Mouse (Mus musculus) liver, embryonic 11.5 days (tissue): ENCODE measurements around the gene Spaca3. TPM values are rescaled to one million over a fixed set of nuclear protein-coding genes. Genes with fewer than 3 reads are reported as not detected.

Experiments
- ATAC-seq: fragments of 200-750 bp; cut with Nextera tagmentation; replicated peaks from 2 replicates; pipeline ENCODE4 v1.8.0; 2017; ENCODE audit warnings: moderate number of reproducible peaks, mild to moderate bottlenecking, moderate TSS enrichment, moderate library complexity; ENCODE audit not compliant: low FRiP score
- DNase-seq: peaks from one replicate; pipeline ENCODE4 v3.0.0-alpha.2; 2017; ENCODE audit warnings: low spot score
- H3K27ac ChIP-seq: fragments of 300-500 bp; sonication (generic); 2 replicates; pipeline ENCODE4 v1.5.1; 2014; ENCODE audit warnings: mild to moderate bottlenecking, low read depth, low read length, control low read depth
- H3K27me3 ChIP-seq: fragments of 300-500 bp; sonication (generic); replicated peaks from 2 replicates; pipeline ENCODE4 v1.6.1; 2014; ENCODE audit warnings: low read length, mixed read lengths; ENCODE audit not compliant: control insufficient read depth, insufficient read depth
- H3K36me3 ChIP-seq: fragments of 300-500 bp; sonication (generic); 2 replicates; pipeline ENCODE4 v1.6.1; 2014; ENCODE audit warnings: mild to moderate bottlenecking, low read length, moderate library complexity, mixed read lengths; ENCODE audit not compliant: control insufficient read depth, insufficient read depth
- H3K4me1 ChIP-seq: fragments of 300-500 bp; sonication (generic); replicated peaks from 2 replicates; pipeline ENCODE4 v1.6.1; 2014; ENCODE audit warnings: low read length, mixed read lengths; ENCODE audit not compliant: control insufficient read depth, insufficient read depth
- H3K4me2 ChIP-seq: fragments of 300-500 bp; sonication (generic); 2 replicates; pipeline ENCODE4 v1.6.1; 2014; ENCODE audit warnings: mild to moderate bottlenecking, control low read depth, moderate library complexity
- H3K4me3 ChIP-seq: fragments of 300-500 bp; sonication (generic); 2 replicates; pipeline ENCODE4 v1.5.1; 2014; ENCODE audit warnings: low read depth, low read length, control low read depth
- H3K9ac ChIP-seq: fragments of 300-500 bp; sonication (generic); 2 replicates; pipeline ENCODE4 v1.6.1; 2014; ENCODE audit warnings: low read depth, low read length, control low read depth
- H3K9me3 ChIP-seq: fragments of 300-500 bp; sonication (generic); 2 replicates; pipeline ENCODE4 v1.6.1; 2016; ENCODE audit warnings: low read length, inconsistent platforms, mixed read lengths; ENCODE audit not compliant: control insufficient read depth
- WGBS: fragments of 180-500 bp; shearing (Covaris S2); extraction: QIAGEN DNeasy Blood & Tissue Kit; methylation state at CpG from one replicate; pipeline ENCODE4 v1.1.7; 2014; 5-methylcytosine and 5-hydroxymethylcytosine counted together
- polyA plus RNA-seq: library from polyadenylated mRNA; unstranded; fragments of >200 nt; fragmentation: Nextera tagmentation; extraction: Ambion mirVana; gene quantifications from 2 replicates; pipeline ENCODE4 v1.2.1, GENCODE M21; 2014

The Spaca3 gene
- polyA plus RNA-seq, 1 experiment from 2014 or later, result not detected

DNA sequence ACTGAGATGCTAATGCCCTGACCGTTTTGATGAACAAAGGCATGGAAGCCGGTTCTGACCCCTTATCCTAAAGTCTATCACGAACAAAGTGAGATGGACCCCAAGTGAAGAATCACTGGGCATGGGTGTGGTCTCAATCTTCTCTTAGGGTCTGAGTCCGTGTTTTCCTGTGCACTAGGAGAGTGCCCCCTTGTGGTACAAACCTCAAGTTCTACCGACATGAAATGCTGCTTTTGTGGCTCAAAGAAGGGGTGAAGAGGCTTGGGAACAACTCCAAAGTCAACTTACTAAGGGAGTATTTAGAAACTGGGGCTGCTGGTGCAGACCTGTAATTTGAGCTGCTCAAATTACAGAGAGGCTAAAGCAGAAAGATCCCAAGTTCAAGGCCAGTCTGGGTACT is 6.3 kb upstream of the Spaca3 start:
- Histone ChIP-seq H3K4me3 (no peak overlapping the region), H3K27me3 (no peaks in the 10 kb centered on the region), H3K9me3 (no peaks in the 10 kb centered on the region), H3K4me1 (no peaks in the 10 kb centered on the region), H3K36me3 (no peaks in the 10 kb centered on the region), H3K4me2 (no peak overlapping the region), H3K27ac (no peak overlapping the region), H3K9ac (no peak overlapping the region)
- ATAC-seq, result no peak
- WGBS, result 39% methylated on average over 5 of the region's 5 CpGs
- DNase-seq, result no peak

- no peak overlapping the region for H3K4me3 ChIP-seq
- H3K27ac ChIP-seq, result no peak overlapping the region
- no peaks in the 10 kb centered on the region for H3K9me3 ChIP-seq
- DNase-seq (no peak), ATAC-seq (no peak)
- H3K27me3 ChIP-seq, result no peaks in the 10 kb centered on the region
- H3K4me1 ChIP-seq, result no peaks in the 10 kb centered on the region
- H3K4me2 ChIP-seq, result no peak overlapping the region
- 60% methylated on average over 3 of the region's 3 CpGs for WGBS
- H3K9ac ChIP-seq, result no peak overlapping the region
- H3K36me3 ChIP-seq, result no peaks in the 10 kb centered on the region
These were observed 5.2 kb upstream of the Spaca3 start for GRCm38 (mm10) chr11:80853014-80853413.

GRCm38 (mm10) chr11:80854430-80854829 is 3.7 kb upstream of the Spaca3 start:
- H3K4me2 ChIP-seq, result no peak overlapping the region
- no peak for ATAC-seq
- H3K27me3 ChIP-seq, result no peaks in the 10 kb centered on the region
- no peak overlapping the region for H3K9ac ChIP-seq
- no peak overlapping the region for H3K27ac ChIP-seq
- WGBS, result 85% methylated on average over 11 of the region's 11 CpGs
- no peaks in the 10 kb centered on the region for H3K36me3 ChIP-seq
- no peak overlapping the region for H3K4me3 ChIP-seq
- no peaks in the 10 kb centered on the region for H3K9me3 ChIP-seq
- no peaks in the 10 kb centered on the region for H3K4me1 ChIP-seq
- DNase-seq, result no peak

GRCm38 (mm10) chr11:80854908-80855307 is 3.3 kb upstream of the Spaca3 start:
- DNase-seq (no peak), ATAC-seq (peak; percentile 61)
- Histone ChIP-seq H3K27ac (no peak overlapping the region), H3K4me3 (no peak overlapping the region), H3K4me2 (no peak overlapping the region), H3K9ac (no peak overlapping the region), H3K4me1 (no peaks in the 10 kb centered on the region), H3K36me3 (no peaks in the 10 kb centered on the region), H3K9me3 (no peaks in the 10 kb centered on the region), H3K27me3 (no peaks in the 10 kb centered on the region)
- WGBS, result 29% methylated on average over 7 of the region's 7 CpGs

DNA sequence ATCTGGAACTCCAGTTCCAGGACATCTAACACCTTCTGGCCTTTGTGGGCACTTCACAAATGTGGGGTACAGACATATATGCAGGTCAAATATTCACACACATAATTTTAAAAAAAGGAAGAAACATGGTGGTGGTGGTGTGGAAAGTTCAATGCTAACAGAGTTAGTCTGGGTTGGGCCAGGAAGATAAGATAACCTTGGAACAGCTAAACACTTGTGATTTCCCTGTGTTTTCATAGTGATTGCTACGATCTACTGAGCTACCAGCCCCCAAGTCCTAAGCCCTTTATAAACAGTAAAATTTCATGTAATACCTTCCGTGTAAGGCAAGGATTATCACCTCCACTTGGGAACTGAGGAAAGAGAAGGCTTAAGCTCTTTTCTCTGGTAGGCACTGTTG is 1.3 kb upstream of the Spaca3 start:
- H3K9ac ChIP-seq, result no peak overlapping the region
- H3K36me3 ChIP-seq, result no peaks in the 10 kb centered on the region
- DNase-seq (no peak), ATAC-seq (no peak)
- no peaks in the 10 kb centered on the region for H3K27me3 ChIP-seq
- no peaks in the 10 kb centered on the region for H3K9me3 ChIP-seq
- no peak overlapping the region for H3K27ac ChIP-seq
- H3K4me3 ChIP-seq, result no peak overlapping the region
- no peak overlapping the region for H3K4me2 ChIP-seq
- WGBS, result 53% methylated on average over 2 of the region's 2 CpGs
- H3K4me1 ChIP-seq, result no peaks in the 10 kb centered on the region

DNA sequence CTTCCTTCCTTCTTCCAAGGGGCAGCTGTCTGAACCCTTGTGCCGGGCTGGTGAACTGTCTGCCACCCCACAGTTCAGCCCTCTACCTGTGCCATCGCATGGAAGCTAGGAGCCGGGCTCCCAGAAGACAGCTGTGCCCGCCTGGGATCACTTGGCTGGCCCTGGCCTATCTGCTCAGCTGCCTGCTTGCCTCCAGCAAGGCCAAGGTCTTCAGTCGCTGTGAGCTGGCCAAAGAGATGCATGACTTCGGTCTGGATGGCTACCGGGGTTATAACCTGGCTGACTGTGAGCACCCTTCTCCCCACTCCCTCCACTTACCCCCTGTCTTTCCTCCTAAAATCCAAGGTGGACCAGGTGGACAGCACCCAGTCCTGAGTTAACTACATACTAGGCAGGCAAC is 4.8 kb downstream of the Spaca3 start:
- Histone ChIP-seq H3K4me1 (no peaks in the 10 kb centered on the region), H3K27ac (no peak overlapping the region), H3K9me3 (no peaks in the 10 kb centered on the region), H3K4me2 (no peak overlapping the region), H3K36me3 (no peaks in the 10 kb centered on the region), H3K27me3 (no peaks in the 10 kb centered on the region), H3K4me3 (no peak overlapping the region), H3K9ac (no peak overlapping the region)
- 79% methylated on average over 7 of the region's 7 CpGs for WGBS
- DNase-seq (no peak), ATAC-seq (no peak)

- Histone ChIP-seq H3K4me3 (no peak overlapping the region), H3K27me3 (no peaks in the 10 kb centered on the region)
- WGBS, result 85% methylated on average over 1 of the region's 1 CpGs
These were observed 9.9 kb downstream of the Spaca3 start for GRCm38 (mm10) chr11:80868039-80868438.

GRCm38 (mm10) chr11:80872509-80873474 is 14.6 kb downstream of the Spaca3 start:
- Histone ChIP-seq H3K9me3 (no peaks in the 10 kb centered on the region), H3K36me3 (no peaks in the 10 kb centered on the region), H3K4me2 (peak overlapping the region; percentile 19; the same call in 1 of the 2 replicates), H3K9ac (no peak overlapping the region), H3K27ac (peak overlapping the region; percentile 50; the same call in 1 of the 2 replicates), H3K4me3 (no peak overlapping the region), H3K27me3 (no peaks in the 10 kb centered on the region), H3K4me1 (peaks cover 6% of the 10 kb centered on the region; the same call in 1 of the 2 replicates)
- DNase-seq (peak; percentile 69), ATAC-seq (peak; percentile 94)
- WGBS, result 41% methylated on average over 17 of the region's 17 CpGs

More at GRCm38 (mm10) chr11:80868039-80868438, 9.9 kb downstream of the Spaca3 start:
- Histone ChIP-seq H3K27ac (no peak overlapping the region), H3K9ac (no peak overlapping the region), H3K36me3 (no peaks in the 10 kb centered on the region), H3K4me2 (no peak overlapping the region), H3K4me1 (peaks cover 6% of the 10 kb centered on the region; the same call in 1 of the 2 replicates), H3K9me3 (no peaks in the 10 kb centered on the region)
- ATAC-seq, result no peak
- no peak for DNase-seq
